Comparison of ENCODE assay signal across 24 mouse cellular contexts in genomic region chr1:64631526-64631925, GRCm38 (mm10). TPM values are rescaled to one million over a fixed set of nuclear protein-coding genes. Genes with fewer than 3 reads are reported as not detected.
A peak's percentile ranks its signal among the peaks of the same experiment; 100 is the strongest.
DNase-seq lines count a peak whose midpoint lies in the region; ATAC-seq and TF ChIP-seq lines count a peak whose summit lies in the region.
"Had no signal": no experiment of that assay in that cellular context is flagged by ENCODE, and none has a peak within 500 bp of the region (broad histone marks: within the 10 kb centered on the region; RNA-seq: fewer than 3 reads in every experiment).

No protein-coding gene starts in this region.

- H3K9me3 ChIP-seq in forebrain, embryonic 16.5 days (ENCODE audit: control insufficient read depth, low read length) = no peaks in the 10 kb centered on the region
- H3K9me3 ChIP-seq in forebrain, embryonic 15.5 days = no peaks in the 10 kb centered on the region
- no peaks in the 10 kb centered on the region for H3K9me3 ChIP-seq in intestine, embryonic 14.5 days (ENCODE audit: control insufficient read depth, low read length)
- no peaks in the 10 kb centered on the region for H3K9me3 ChIP-seq in intestine, embryonic 15.5 days
- H3K9me3 ChIP-seq: forebrain, embryonic 12.5 days; G1E; hindbrain, embryonic 12.5 days; hindbrain, embryonic 15.5 days had no signal

- 0 out of 2 replicates have a peak, but pooled peaks have one; percentile 52 for ATAC-seq in forebrain, embryonic 16.5 days
- no peak for ATAC-seq in forebrain, embryonic 15.5 days (replicated peaks)
- no peak for ATAC-seq in intestine, embryonic 14.5 days (replicated peaks; ENCODE audit: low FRiP score, low TSS enrichment, low read depth)
- ATAC-seq in intestine, embryonic 15.5 days = no peak
- no peak for ATAC-seq in cerebellum, adult (ENCODE audit: insufficient number of reproducible peaks, low FRiP score, low TSS enrichment)
- ATAC-seq: inflammation-experienced regulatory T-cells, adult 6 months had no signal

- no peak for TF ChIP-seq CTCF in brain, embryonic 14.5 days (IDR thresholded peaks at IDR 0.05; ENCODE audit: borderline replicate concordance, extremely low read depth, insufficient read depth, insufficient read length)

- H3K27me3 ChIP-seq in forebrain, embryonic 16.5 days (replicated peaks; ENCODE audit: control insufficient read depth, insufficient read depth, low read length) = no peaks in the 10 kb centered on the region
- no peaks in the 10 kb centered on the region for H3K27me3 ChIP-seq in forebrain, embryonic 15.5 days
- no peaks in the 10 kb centered on the region for H3K27me3 ChIP-seq in intestine, embryonic 14.5 days (replicated peaks; ENCODE audit: control insufficient read depth, insufficient read depth, low read length)
- H3K27me3 ChIP-seq in intestine, embryonic 15.5 days (replicated peaks) = no peaks in the 10 kb centered on the region
- H3K27me3 ChIP-seq: CH12.LX; forebrain, embryonic 12.5 days; hindbrain, embryonic 12.5 days; hindbrain, embryonic 15.5 days had no signal

- no peak for TF ChIP-seq POLR2A in brain, embryonic 14.5 days (IDR thresholded peaks at IDR 0.05; ENCODE audit: borderline replicate concordance, extremely low read depth, insufficient read depth, insufficient read length, poor library complexity, severe bottlenecking)

- WGBS in forebrain, embryonic 16.5 days = 53% methylated on average over 5 of the region's 5 CpGs
- WGBS in forebrain, embryonic 15.5 days = 59% methylated on average over 5 of the region's 5 CpGs
- 62% methylated on average over 5 of the region's 5 CpGs for WGBS in intestine, embryonic 14.5 days
- WGBS in intestine, embryonic 15.5 days = 45% methylated on average over 5 of the region's 5 CpGs

- H3K27ac ChIP-seq in forebrain, embryonic 16.5 days (ENCODE audit: low read length) = no peak overlapping the region
- H3K27ac ChIP-seq in forebrain, embryonic 15.5 days (replicated peaks) = no peak overlapping the region
- no peak overlapping the region for H3K27ac ChIP-seq in intestine, embryonic 14.5 days (ENCODE audit: low read depth)
- no peak overlapping the region for H3K27ac ChIP-seq in intestine, embryonic 15.5 days
- H3K27ac ChIP-seq: forebrain, embryonic 12.5 days; gastrocnemius, adult 2 months; hindbrain, embryonic 12.5 days; hindbrain, embryonic 15.5 days had no signal

- no peak overlapping the region for H3K9ac ChIP-seq in forebrain, embryonic 16.5 days (replicated peaks; ENCODE audit: low read depth, low read length)
- H3K9ac ChIP-seq in forebrain, embryonic 15.5 days (replicated peaks) = no peak overlapping the region
- H3K9ac ChIP-seq in intestine, embryonic 14.5 days (ENCODE audit: low read length) = no peak overlapping the region
- no peak overlapping the region for H3K9ac ChIP-seq in intestine, embryonic 15.5 days
- H3K9ac ChIP-seq: forebrain, embryonic 12.5 days; hindbrain, embryonic 12.5 days; hindbrain, embryonic 15.5 days had no signal

- no peak overlapping the region for H3K4me3 ChIP-seq in forebrain, embryonic 16.5 days (replicated peaks; ENCODE audit: low read length)
- no peak overlapping the region for H3K4me3 ChIP-seq in forebrain, embryonic 15.5 days
- H3K4me3 ChIP-seq in intestine, embryonic 14.5 days (ENCODE audit: low read depth, low read length) = no peak overlapping the region
- H3K4me3 ChIP-seq in intestine, embryonic 15.5 days (replicated peaks) = no peak overlapping the region
- H3K4me3 ChIP-seq: forebrain, embryonic 12.5 days; gastrocnemius, adult 2 months; hindbrain, embryonic 12.5 days; hindbrain, embryonic 15.5 days had no signal

- no peak overlapping the region for H3K4me2 ChIP-seq in forebrain, embryonic 16.5 days (ENCODE audit: low read length)
- H3K4me2 ChIP-seq in forebrain, embryonic 15.5 days (replicated peaks) = no peak overlapping the region
- H3K4me2 ChIP-seq in intestine, embryonic 14.5 days (ENCODE audit: low read length) = no peak overlapping the region
- H3K4me2 ChIP-seq in intestine, embryonic 15.5 days (replicated peaks) = no peak overlapping the region
- H3K4me2 ChIP-seq: forebrain, embryonic 12.5 days; heart, embryonic 11.5 days; hindbrain, embryonic 12.5 days; hindbrain, embryonic 15.5 days had no signal

- DNase-seq in intestine, embryonic 14.5 days (ENCODE audit: low spot score) = peak; percentile 12
- DNase-seq in brain, embryonic 14.5 days (ENCODE audit: low read depth) = peak; percentile 41
- DNase-seq: adrenal gland, adult 2 months; adrenal gland, postnatal 14 days; B cell, adult 2 months; cerebellum, adult 18-20 months; cerebellum, adult 9-10 months; cerebellum, postnatal 14 days; gastrocnemius, adult 2 months; gastrocnemius, postnatal 14 days; heart, adult 11 months; kidney, adult 11 months; kidney, adult 8-10 months had no signal

- peaks cover 3% of the 10 kb centered on the region; the same call in 1 of the 2 replicates for H3K4me1 ChIP-seq in forebrain, embryonic 16.5 days (replicated peaks; ENCODE audit: control insufficient read depth, insufficient read depth, low read length)
- no peaks in the 10 kb centered on the region for H3K4me1 ChIP-seq in forebrain, embryonic 15.5 days
- no peaks in the 10 kb centered on the region for H3K4me1 ChIP-seq in intestine, embryonic 14.5 days (replicated peaks; ENCODE audit: control insufficient read depth, insufficient read depth, low read length)
- no peaks in the 10 kb centered on the region for H3K4me1 ChIP-seq in intestine, embryonic 15.5 days (replicated peaks)
- H3K4me1 ChIP-seq: forebrain, embryonic 12.5 days; hindbrain, embryonic 12.5 days; hindbrain, embryonic 15.5 days had no signal

- H3K36me3 ChIP-seq in forebrain, embryonic 16.5 days (ENCODE audit: control insufficient read depth, insufficient read depth) = no peaks in the 10 kb centered on the region
- H3K36me3 ChIP-seq in forebrain, embryonic 15.5 days = no peaks in the 10 kb centered on the region
- H3K36me3 ChIP-seq in intestine, embryonic 14.5 days (ENCODE audit: control insufficient read depth, insufficient read depth, low read length) = no peaks in the 10 kb centered on the region
- H3K36me3 ChIP-seq in intestine, embryonic 15.5 days = no peaks in the 10 kb centered on the region
- H3K36me3 ChIP-seq: forebrain, embryonic 12.5 days; G1E; hindbrain, embryonic 12.5 days; hindbrain, embryonic 15.5 days had no signal

RNA-seq across cellular contexts. Expression of gene Mettl21a, which starts 14.5 kb away (rescaled TPM):
- polyA plus RNA-seq in forebrain, embryonic 16.5 days (2015; fragmentation: Nextera tagmentation; extraction: Ambion mirVana) = 21.2 and 22.8 TPM in 2 replicates
- 20.5 and 21.7 TPM in 2 replicates for polyA plus RNA-seq in forebrain, embryonic 15.5 days (2015; fragmentation: Nextera tagmentation; extraction: Ambion mirVana)
- polyA plus RNA-seq in intestine, embryonic 14.5 days (2014; fragmentation: Nextera tagmentation; extraction: Ambion mirVana) = 17.7 and 21.2 TPM in 2 replicates
- polyA plus RNA-seq in intestine, embryonic 15.5 days (2015; fragmentation: Nextera tagmentation; extraction: Ambion mirVana) = 17.2 and 18.0 TPM in 2 replicates
- polyA plus RNA-seq in brain, embryonic 14.5 days (2012; rRNA removed) = 12.6 and 17.4 TPM in 2 replicates

RNA-seq across cellular contexts. Expression of gene Ccnyl1, which starts 58.7 kb away (rescaled TPM):
- 3.9 and 4.4 TPM in 2 replicates for polyA plus RNA-seq in forebrain, embryonic 16.5 days (2015; fragmentation: Nextera tagmentation; extraction: Ambion mirVana)
- 4.0 and 4.6 TPM in 2 replicates for polyA plus RNA-seq in forebrain, embryonic 15.5 days (2015; fragmentation: Nextera tagmentation; extraction: Ambion mirVana)
- polyA plus RNA-seq in intestine, embryonic 14.5 days (2014; fragmentation: Nextera tagmentation; extraction: Ambion mirVana) = 7.2 and 8.5 TPM in 2 replicates
- polyA plus RNA-seq in intestine, embryonic 15.5 days (2015; fragmentation: Nextera tagmentation; extraction: Ambion mirVana) = 4.0 and 4.3 TPM in 2 replicates
- polyA plus RNA-seq in brain, embryonic 14.5 days (2012; rRNA removed) = 39.5 TPM in 2 replicates
